Mouse (Mus musculus) erythroblast, embryonic 14.5 days (primary cell): ENCODE results near the gene Uri1. TPM values are rescaled to one million over a fixed set of nuclear protein-coding genes. Genes with fewer than 3 reads are reported as not detected.

ENCODE experiments used
- H3K27me3 ChIP-seq: 2 replicates; pipeline ENCODE4 v1.6.1; 2012; ENCODE audit warnings: inconsistent platforms; ENCODE audit not compliant: control insufficient read depth
- H3K36me3 ChIP-seq: 2 replicates; pipeline ENCODE4 v1.6.1; 2012; ENCODE audit warnings: mild to moderate bottlenecking, inconsistent platforms; ENCODE audit not compliant: control insufficient read depth
- H3K4me1 ChIP-seq: 2 replicates; pipeline ENCODE4 v1.6.1; 2012; ENCODE audit warnings: inconsistent platforms; ENCODE audit not compliant: control insufficient read depth
- H3K4me3 ChIP-seq: replicated peaks from 2 replicates; pipeline ENCODE3; 2012; ENCODE audit warnings: moderate library complexity, mild to moderate bottlenecking, inconsistent platforms
- H3K9me3 ChIP-seq: 2 replicates; pipeline ENCODE4 v1.6.1; 2012; ENCODE audit warnings: low read length, inconsistent platforms, mixed read lengths; ENCODE audit not compliant: control insufficient read depth
- GATA1 ChIP-seq: IDR thresholded peaks from 2 replicates; pipeline ENCODE4 v1.6.1; 2012; ENCODE audit warnings: low read length, inconsistent platforms, mixed read lengths
- TAL1 ChIP-seq: IDR thresholded peaks from 3 replicates; pipeline ENCODE4 v1.6.1; 2012; ENCODE audit warnings: low read length, inconsistent platforms, mixed read lengths
- polyA plus RNA-seq: library from polyadenylated mRNA; stranded (reverse); fragments of >175 nt; gene quantifications from 2 replicates; pipeline ENCODE4 v1.2.3, GENCODE M21; 2012

Gene Uri1
- polyA plus RNA-seq, 1 experiment, result 0.35 TPM

- no peaks in the 10 kb centered on the region for H3K4me1 ChIP-seq
- peaks cover 10% of the 10 kb centered on the region for H3K36me3 ChIP-seq
- no peak for TF ChIP-seq TAL1
- TF ChIP-seq GATA1, result no peak
These were observed 39.9 kb downstream of the Uri1 start for GRCm38 (mm10) chr7:37983471-37983870.

GRCm38 (mm10) chr7:37979729-37980128 lies 43.6 kb downstream of the Uri1 start:
- no peak for TF ChIP-seq GATA1
- no peak for TF ChIP-seq TAL1
- Histone ChIP-seq H3K4me1 (no peaks in the 10 kb centered on the region), H3K4me3 (no peak overlapping the region), H3K36me3 (peaks cover 18% of the 10 kb centered on the region), H3K27me3 (no peaks in the 10 kb centered on the region), H3K9me3 (no peaks in the 10 kb centered on the region)

More at GRCm38 (mm10) chr7:37983471-37983870, 39.9 kb downstream of the Uri1 start:
- H3K4me3 ChIP-seq, result no peak overlapping the region
- H3K9me3 ChIP-seq, result no peaks in the 10 kb centered on the region
- H3K27me3 ChIP-seq, result no peaks in the 10 kb centered on the region

GRCm38 (mm10) chr7:37978412-37978811 lies 44.9 kb downstream of the Uri1 start:
- Histone ChIP-seq H3K9me3 (no peaks in the 10 kb centered on the region), H3K36me3 (peaks cover 21% of the 10 kb centered on the region), H3K4me3 (no peak overlapping the region), H3K27me3 (no peaks in the 10 kb centered on the region), H3K4me1 (no peaks in the 10 kb centered on the region)
- no peak for TF ChIP-seq GATA1
- no peak for TF ChIP-seq TAL1

- no peaks in the 10 kb centered on the region for H3K27me3 ChIP-seq
- peaks cover 24% of the 10 kb centered on the region for H3K36me3 ChIP-seq
- H3K4me1 ChIP-seq, result no peaks in the 10 kb centered on the region
- no peaks in the 10 kb centered on the region for H3K9me3 ChIP-seq
- TF ChIP-seq GATA1 (no peak), TAL1 (no peak)
- H3K4me3 ChIP-seq, result no peak overlapping the region
These were observed 45.7 kb downstream of the Uri1 start for GRCm38 (mm10) chr7:37977676-37978075.

- no peak for TF ChIP-seq TAL1
- TF ChIP-seq GATA1, result no peak
- H3K9me3 ChIP-seq, result no peaks in the 10 kb centered on the region
- H3K4me3 ChIP-seq, result no peak overlapping the region
- no peaks in the 10 kb centered on the region for H3K4me1 ChIP-seq
- H3K27me3 ChIP-seq, result no peaks in the 10 kb centered on the region
- peaks cover 16% of the 10 kb centered on the region for H3K36me3 ChIP-seq
These were observed 50.3 kb downstream of the Uri1 start for GRCm38 (mm10) chr7:37972999-37973555.

GRCm38 (mm10) chr7:37972571-37972970 lies 50.8 kb downstream of the Uri1 start:
- H3K9me3 ChIP-seq, result no peaks in the 10 kb centered on the region
- H3K4me1 ChIP-seq, result no peaks in the 10 kb centered on the region
- H3K36me3 ChIP-seq, result peaks cover 16% of the 10 kb centered on the region
- H3K4me3 ChIP-seq, result no peak overlapping the region
- TF ChIP-seq GATA1 (no peak), TAL1 (no peak)
- no peaks in the 10 kb centered on the region for H3K27me3 ChIP-seq

GRCm38 (mm10) chr7:37962326-37962725 lies 61.0 kb downstream of the Uri1 start:
- no peak for TF ChIP-seq TAL1
- TF ChIP-seq GATA1, result no peak
- H3K9me3 ChIP-seq, result no peaks in the 10 kb centered on the region
- H3K4me1 ChIP-seq, result no peaks in the 10 kb centered on the region
- H3K4me3 ChIP-seq, result no peak overlapping the region
- H3K36me3 ChIP-seq, result peaks cover 43% of the 10 kb centered on the region
- H3K27me3 ChIP-seq, result no peaks in the 10 kb centered on the region

- Histone ChIP-seq H3K36me3 (peaks cover 41% of the 10 kb centered on the region), H3K4me1 (no peaks in the 10 kb centered on the region)
- TF ChIP-seq TAL1, result no peak
These were observed 62.1 kb downstream of the Uri1 start for GRCm38 (mm10) chr7:37961247-37961646.

GRCm38 (mm10) chr7:37951841-37952240 lies 71.5 kb downstream of the Uri1 start:
- H3K36me3 ChIP-seq, result no peaks in the 10 kb centered on the region; the same call in 1 of the 2 replicates
- no peaks in the 10 kb centered on the region for H3K9me3 ChIP-seq
- no peaks in the 10 kb centered on the region for H3K27me3 ChIP-seq
- H3K4me1 ChIP-seq, result peaks cover 2% of the 10 kb centered on the region
- no peak overlapping the region for H3K4me3 ChIP-seq
- no peak for TF ChIP-seq GATA1
- no peak for TF ChIP-seq TAL1

More at GRCm38 (mm10) chr7:37961247-37961646, 62.1 kb downstream of the Uri1 start:
- no peak overlapping the region for H3K4me3 ChIP-seq
- H3K27me3 ChIP-seq, result no peaks in the 10 kb centered on the region
- H3K9me3 ChIP-seq, result no peaks in the 10 kb centered on the region

- no peaks in the 10 kb centered on the region for H3K27me3 ChIP-seq
- TF ChIP-seq TAL1, result no peak
- no peak for TF ChIP-seq GATA1
- no peaks in the 10 kb centered on the region for H3K36me3 ChIP-seq
- H3K9me3 ChIP-seq, result 0 out of 2 replicates have a peak, but pooled peaks cover 3% of the 10 kb centered on the region
- no peak overlapping the region for H3K4me3 ChIP-seq
- no peaks in the 10 kb centered on the region for H3K4me1 ChIP-seq
These were observed 86.9 kb downstream of the Uri1 start for GRCm38 (mm10) chr7:37936459-37936858.
